Mouse (Mus musculus) heart, embryonic 12.5 days (tissue): ENCODE data around the gene Orm2. TPM values are rescaled to one million over a fixed set of nuclear protein-coding genes. Genes with fewer than 3 reads are reported as not detected.

ENCODE experiments used
- ATAC-seq: fragments of 200-750 bp; cut with Nextera tagmentation; 2 replicates; pipeline ENCODE4 v1.8.0; 2017; ENCODE audit warnings: moderate TSS enrichment, moderate library complexity; ENCODE audit not compliant: insufficient number of reproducible peaks, low FRiP score
- H3K27ac ChIP-seq: fragments of 300-500 bp; sonication (generic); 2 replicates; pipeline ENCODE4 v1.5.1; 2016; ENCODE audit warnings: mild to moderate bottlenecking, moderate library complexity; ENCODE audit not compliant: poor library complexity, severe bottlenecking
- H3K27me3 ChIP-seq: fragments of 300-500 bp; sonication (generic); replicated peaks from 2 replicates; pipeline ENCODE4 v1.6.1; 2016; ENCODE audit warnings: mild to moderate bottlenecking, moderate library complexity
- H3K36me3 ChIP-seq: fragments of 300-500 bp; sonication (generic); 2 replicates; pipeline ENCODE4 v1.6.1; 2016; ENCODE audit warnings: mild to moderate bottlenecking, moderate library complexity
- H3K4me1 ChIP-seq: fragments of 300-500 bp; sonication (generic); replicated peaks from 2 replicates; pipeline ENCODE4 v1.6.1; 2016; ENCODE audit warnings: mild to moderate bottlenecking
- H3K4me2 ChIP-seq: fragments of 300-500 bp; sonication (generic); 2 replicates; pipeline ENCODE4 v1.6.1; 2016; ENCODE audit warnings: mild to moderate bottlenecking, moderate library complexity
- H3K4me3 ChIP-seq: fragments of 300-500 bp; sonication (generic); 2 replicates; pipeline ENCODE4 v1.5.1; 2016; ENCODE audit warnings: mild to moderate bottlenecking
- H3K9ac ChIP-seq: fragments of 300-500 bp; sonication (generic); 2 replicates; pipeline ENCODE4 v1.6.1; 2016; ENCODE audit warnings: mild to moderate bottlenecking, moderate library complexity
- H3K9me3 ChIP-seq: fragments of 300-500 bp; sonication (generic); replicated peaks from 2 replicates; pipeline ENCODE4 v1.6.1; 2016; ENCODE audit warnings: mild to moderate bottlenecking, moderate library complexity
- WGBS: fragments of 180-500 bp; shearing (Covaris S2); methylation state at CpG from one replicate; pipeline ENCODE4 v1.1.7; 2016; 5-methylcytosine and 5-hydroxymethylcytosine counted together
- polyA plus RNA-seq: library from polyadenylated mRNA; unstranded; fragments of >200 nt; fragmentation: Nextera tagmentation; extraction: Ambion mirVana; gene quantifications from 2 replicates; pipeline ENCODE4 v1.2.1, GENCODE M21; 2016

Gene Orm2
- polyA plus RNA-seq, 1 experiment from 2014 or later, result not detected

GRCm38 (mm10) chr4:63346659-63347058, 15.6 kb upstream of the Orm2 start:
- no peak overlapping the region for H3K4me2 ChIP-seq
- no peaks in the 10 kb centered on the region for H3K36me3 ChIP-seq
- no peak overlapping the region for H3K27ac ChIP-seq
- H3K27me3 ChIP-seq, result peaks cover 1% of the 10 kb centered on the region; the same call in 1 of the 2 replicates
- 80% methylated on average over 4 of the region's 4 CpGs for WGBS
- H3K4me1 ChIP-seq, result no peaks in the 10 kb centered on the region
- H3K4me3 ChIP-seq, result no peak overlapping the region
- H3K9ac ChIP-seq, result no peak overlapping the region
- ATAC-seq, result no peak
- H3K9me3 ChIP-seq, result no peaks in the 10 kb centered on the region

- H3K36me3 ChIP-seq, result no peaks in the 10 kb centered on the region
- ATAC-seq, result no peak
- no peaks in the 10 kb centered on the region for H3K9me3 ChIP-seq
- no peak overlapping the region for H3K4me3 ChIP-seq
- peaks cover 4% of the 10 kb centered on the region; the same call in 1 of the 2 replicates for H3K27me3 ChIP-seq
- no peaks in the 10 kb centered on the region for H3K4me1 ChIP-seq
- 69% methylated on average over 6 of the region's 6 CpGs for WGBS
- no peak overlapping the region for H3K4me2 ChIP-seq
- H3K9ac ChIP-seq, result no peak overlapping the region
- no peak overlapping the region for H3K27ac ChIP-seq
Measured at GRCm38 (mm10) chr4:63348524-63348923, 13.7 kb upstream of the Orm2 start.

- Histone ChIP-seq H3K27me3 (0 out of 2 replicates have a peak, but pooled peaks cover 4% of the 10 kb centered on the region), H3K9me3 (no peaks in the 10 kb centered on the region), H3K27ac (0 out of 2 replicates have a peak within 1 kb of the TSS, but pooled peaks have one; percentile 9), H3K4me1 (peaks cover 13% of the 10 kb centered on the region), H3K4me3 (no peak within 1 kb of the TSS), H3K4me2 (no peak within 1 kb of the TSS), H3K9ac (no peak within 1 kb of the TSS), H3K36me3 (no peaks in the 10 kb centered on the region)
- WGBS, result 65% methylated on average over 4 of the region's 4 CpGs
- ATAC-seq, result no peak
Measured at GRCm38 (mm10) chr4:63355877-63356665, 6.2 kb upstream of the Orm2 start, which contains the start of gene Orm3. Orm3 (plus strand) TSS chr4:63356162.

GRCm38 (mm10) chr4:63356981-63357570, 5.2 kb upstream of the Orm2 start:
- no peaks in the 10 kb centered on the region for H3K9me3 ChIP-seq
- H3K9ac ChIP-seq, result no peak overlapping the region
- ATAC-seq, result no peak
- H3K4me3 ChIP-seq, result no peak overlapping the region
- no peaks in the 10 kb centered on the region for H3K27me3 ChIP-seq
- peaks cover 13% of the 10 kb centered on the region for H3K4me1 ChIP-seq
- H3K4me2 ChIP-seq, result no peak overlapping the region
- WGBS, result 70% methylated on average over 2 of the region's 2 CpGs
- no peak overlapping the region for H3K27ac ChIP-seq
- H3K36me3 ChIP-seq, result no peaks in the 10 kb centered on the region

GRCm38 (mm10) chr4:63359861-63360260, 2.4 kb upstream of the Orm2 start:
- ATAC-seq, result no peak
- Histone ChIP-seq H3K27me3 (no peaks in the 10 kb centered on the region), H3K36me3 (no peaks in the 10 kb centered on the region), H3K4me1 (peaks cover 13% of the 10 kb centered on the region), H3K9me3 (no peaks in the 10 kb centered on the region), H3K27ac (no peak overlapping the region), H3K9ac (no peak overlapping the region), H3K4me3 (no peak overlapping the region), H3K4me2 (no peak overlapping the region)
- WGBS, result 67% methylated on average over 6 of the region's 6 CpGs

GRCm38 (mm10) chr4:63368577-63368976, 6.3 kb downstream of the Orm2 start:
- Histone ChIP-seq H3K4me3 (no peak overlapping the region), H3K9me3 (no peaks in the 10 kb centered on the region), H3K4me1 (no peaks in the 10 kb centered on the region), H3K27me3 (no peaks in the 10 kb centered on the region; the same call in 1 of the 2 replicates), H3K36me3 (peaks cover 32% of the 10 kb centered on the region), H3K4me2 (no peak overlapping the region), H3K9ac (no peak overlapping the region), H3K27ac (no peak overlapping the region)
- 0 out of 2 replicates have a peak, but pooled peaks have one; percentile 46 for ATAC-seq
- WGBS, result 12% methylated on average over 4 of the region's 4 CpGs

- Histone ChIP-seq H3K27me3 (no peaks in the 10 kb centered on the region; the same call in 1 of the 2 replicates), H3K4me2 (no peak overlapping the region), H3K27ac (no peak overlapping the region), H3K9me3 (no peaks in the 10 kb centered on the region), H3K4me3 (no peak overlapping the region), H3K9ac (no peak overlapping the region), H3K4me1 (no peaks in the 10 kb centered on the region), H3K36me3 (peaks cover 32% of the 10 kb centered on the region)
- ATAC-seq, result no peak
- whole genome bisulfite sequencing, result 38% methylated on average over 7 of the region's 7 CpGs
Measured at GRCm38 (mm10) chr4:63370897-63371296, 8.6 kb downstream of the Orm2 start.

- Histone ChIP-seq H3K4me3 (no peak overlapping the region), H3K36me3 (peaks cover 42% of the 10 kb centered on the region)
- WGBS, result 45% methylated on average over 3 of the region's 3 CpGs
Measured at GRCm38 (mm10) chr4:63371890-63372289, 9.6 kb downstream of the Orm2 start.

GRCm38 (mm10) chr4:63373404-63373803, 11.2 kb downstream of the Orm2 start:
- H3K27ac ChIP-seq, result no peak overlapping the region
- H3K4me1 ChIP-seq, result no peaks in the 10 kb centered on the region
- H3K4me2 ChIP-seq, result no peak overlapping the region
- H3K27me3 ChIP-seq, result no peaks in the 10 kb centered on the region
- WGBS, result 85% methylated on average over 8 of the region's 8 CpGs
- H3K9ac ChIP-seq, result no peak overlapping the region
- no peaks in the 10 kb centered on the region for H3K9me3 ChIP-seq
- H3K36me3 ChIP-seq, result peaks cover 41% of the 10 kb centered on the region
- H3K4me3 ChIP-seq, result no peak overlapping the region
- no peak for ATAC-seq

More at GRCm38 (mm10) chr4:63371890-63372289, 9.6 kb downstream of the Orm2 start:
- no peak overlapping the region for H3K4me2 ChIP-seq
- no peak overlapping the region for H3K27ac ChIP-seq
- no peaks in the 10 kb centered on the region; the same call in 1 of the 2 replicates for H3K27me3 ChIP-seq
- no peak overlapping the region for H3K9ac ChIP-seq
- no peaks in the 10 kb centered on the region for H3K9me3 ChIP-seq
- H3K4me1 ChIP-seq, result no peaks in the 10 kb centered on the region
- ATAC-seq, result no peak

- H3K4me3 ChIP-seq, result no peak overlapping the region
- no peak overlapping the region for H3K4me2 ChIP-seq
- H3K9me3 ChIP-seq, result no peaks in the 10 kb centered on the region
- 63% methylated on average over 12 of the region's 12 CpGs for WGBS
- no peak overlapping the region for H3K9ac ChIP-seq
- no peaks in the 10 kb centered on the region for H3K27me3 ChIP-seq
- no peaks in the 10 kb centered on the region for H3K4me1 ChIP-seq
- peaks cover 41% of the 10 kb centered on the region for H3K36me3 ChIP-seq
- no peak overlapping the region for H3K27ac ChIP-seq
- ATAC-seq, result peak; percentile 43; the same call in 1 of the 2 replicates
Measured at GRCm38 (mm10) chr4:63374331-63374730, 12.1 kb downstream of the Orm2 start.

GRCm38 (mm10) chr4:63375367-63375766, 13.1 kb downstream of the Orm2 start:
- Histone ChIP-seq H3K4me3 (no peak overlapping the region), H3K4me2 (no peak overlapping the region), H3K4me1 (no peaks in the 10 kb centered on the region), H3K9me3 (no peaks in the 10 kb centered on the region), H3K9ac (no peak overlapping the region), H3K27ac (no peak overlapping the region), H3K36me3 (peaks cover 47% of the 10 kb centered on the region), H3K27me3 (no peaks in the 10 kb centered on the region)
- 88% methylated on average over 1 of the region's 1 CpGs for WGBS
- ATAC-seq, result no peak
